Mouse (Mus musculus) forebrain, embryonic 16.5 days (tissue): ENCODE measurements around the gene Prkar2b. TPM values are rescaled to one million over a fixed set of nuclear protein-coding genes. Genes with fewer than 3 reads are reported as not detected.

Source experiments
- ATAC-seq: fragments of 200-750 bp; cut with Nextera tagmentation; 2 replicates; pipeline ENCODE4 v1.8.0; 2017; ENCODE audit warnings: mild to moderate bottlenecking, moderate library complexity
- H3K27ac ChIP-seq: fragments of 300-500 bp; sonication (generic); 2 replicates; pipeline ENCODE4 v1.5.1; 2014; ENCODE audit warnings: low read length, control low read depth
- H3K27me3 ChIP-seq: fragments of 300-500 bp; sonication (generic); replicated peaks from 2 replicates; pipeline ENCODE4 v1.6.1; 2014; ENCODE audit warnings: low read length; ENCODE audit not compliant: control insufficient read depth, insufficient read depth
- H3K36me3 ChIP-seq: fragments of 300-500 bp; sonication (generic); 2 replicates; pipeline ENCODE4 v1.6.1; 2014; ENCODE audit not compliant: control insufficient read depth, insufficient read depth
- H3K4me1 ChIP-seq: fragments of 300-500 bp; sonication (generic); replicated peaks from 2 replicates; pipeline ENCODE4 v1.6.1; 2014; ENCODE audit warnings: low read length; ENCODE audit not compliant: control insufficient read depth, insufficient read depth
- H3K4me2 ChIP-seq: fragments of 300-500 bp; sonication (generic); 2 replicates; pipeline ENCODE4 v1.6.1; 2014; ENCODE audit warnings: mild to moderate bottlenecking, low read length, control low read depth
- H3K4me3 ChIP-seq: fragments of 300-500 bp; sonication (generic); replicated peaks from 2 replicates; pipeline ENCODE4 v1.5.1; 2014; ENCODE audit warnings: mild to moderate bottlenecking, low read length, control low read depth
- H3K9ac ChIP-seq: fragments of 300-500 bp; sonication (generic); replicated peaks from 2 replicates; pipeline ENCODE4 v1.6.1; 2014; ENCODE audit warnings: low read depth, low read length, control low read depth
- H3K9me3 ChIP-seq: fragments of 300-500 bp; sonication (generic); 2 replicates; pipeline ENCODE4 v1.6.1; 2016; ENCODE audit warnings: low read length; ENCODE audit not compliant: control insufficient read depth
- WGBS: fragments of 180-500 bp; shearing (Covaris S2); extraction: QIAGEN DNeasy Blood & Tissue Kit; methylation state at CpG from one replicate; pipeline ENCODE4 v1.1.7; 2014; 5-methylcytosine and 5-hydroxymethylcytosine counted together
- polyA plus RNA-seq: library from polyadenylated mRNA; unstranded; fragments of >200 nt; fragmentation: Nextera tagmentation; extraction: Ambion mirVana; gene quantifications from 2 replicates; pipeline ENCODE4 v1.2.1, GENCODE M21; 2015

Gene Prkar2b
- polyA plus RNA-seq, 1 experiment from 2014 or later, result 140 TPM

GRCm38 (mm10) chr12:32007646-32008045, 53.5 kb downstream of the Prkar2b start:
- no peaks in the 10 kb centered on the region for H3K4me1 ChIP-seq
- no peak overlapping the region for H3K27ac ChIP-seq
- WGBS, result 82% methylated on average over 4 of the region's 4 CpGs
- no peak overlapping the region for H3K9ac ChIP-seq
- no peaks in the 10 kb centered on the region for H3K9me3 ChIP-seq
- no peak overlapping the region for H3K4me2 ChIP-seq
- no peak overlapping the region for H3K4me3 ChIP-seq
- no peaks in the 10 kb centered on the region for H3K36me3 ChIP-seq
- ATAC-seq, result no peak
- no peaks in the 10 kb centered on the region for H3K27me3 ChIP-seq

GRCm38 (mm10) chr12:32007040-32007439, 54.1 kb downstream of the Prkar2b start:
- no peak overlapping the region for H3K27ac ChIP-seq
- H3K27me3 ChIP-seq, result no peaks in the 10 kb centered on the region
- H3K4me2 ChIP-seq, result no peak overlapping the region
- H3K9me3 ChIP-seq, result no peaks in the 10 kb centered on the region
- H3K36me3 ChIP-seq, result no peaks in the 10 kb centered on the region
- no peak overlapping the region for H3K9ac ChIP-seq
- 95% methylated on average over 8 of the region's 8 CpGs for WGBS
- no peak overlapping the region for H3K4me3 ChIP-seq
- no peak for ATAC-seq
- no peaks in the 10 kb centered on the region for H3K4me1 ChIP-seq

GRCm38 (mm10) chr12:32006391-32006929, 54.6 kb downstream of the Prkar2b start:
- H3K27ac ChIP-seq, result no peak overlapping the region
- no peaks in the 10 kb centered on the region for H3K9me3 ChIP-seq
- 91% methylated on average over 10 of the region's 10 CpGs for WGBS
- ATAC-seq, result no peak
- no peak overlapping the region for H3K4me2 ChIP-seq
- H3K27me3 ChIP-seq, result no peaks in the 10 kb centered on the region
- no peaks in the 10 kb centered on the region for H3K36me3 ChIP-seq
- H3K4me3 ChIP-seq, result no peak overlapping the region
- no peaks in the 10 kb centered on the region for H3K4me1 ChIP-seq
- no peak overlapping the region for H3K9ac ChIP-seq

- no peak for ATAC-seq
- Histone ChIP-seq H3K4me3 (no peak overlapping the region), H3K27me3 (no peaks in the 10 kb centered on the region), H3K27ac (no peak overlapping the region), H3K4me1 (peaks cover 18% of the 10 kb centered on the region), H3K36me3 (no peaks in the 10 kb centered on the region), H3K9ac (no peak overlapping the region), H3K4me2 (no peak overlapping the region), H3K9me3 (no peaks in the 10 kb centered on the region)
- WGBS, result 90% methylated on average over 7 of the region's 7 CpGs
These were observed 60.6 kb downstream of the Prkar2b start for GRCm38 (mm10) chr12:32000464-32000863.

- peak; percentile 84 for ATAC-seq
- no peak overlapping the region for H3K9ac ChIP-seq
- no peaks in the 10 kb centered on the region for H3K9me3 ChIP-seq
- no peaks in the 10 kb centered on the region for H3K36me3 ChIP-seq
- 61% methylated on average over 5 of the region's 5 CpGs for WGBS
- no peak overlapping the region for H3K4me2 ChIP-seq
- H3K27ac ChIP-seq, result peak overlapping the region; percentile 75
- no peak overlapping the region for H3K4me3 ChIP-seq
- no peaks in the 10 kb centered on the region for H3K27me3 ChIP-seq
- H3K4me1 ChIP-seq, result peaks cover 18% of the 10 kb centered on the region
These were observed 62.4 kb downstream of the Prkar2b start for GRCm38 (mm10) chr12:31998706-31999105.

- Histone ChIP-seq H3K27me3 (no peaks in the 10 kb centered on the region), H3K4me2 (no peak overlapping the region), H3K9ac (no peak overlapping the region), H3K4me3 (no peak overlapping the region), H3K9me3 (no peaks in the 10 kb centered on the region), H3K4me1 (peaks cover 18% of the 10 kb centered on the region), H3K27ac (no peak overlapping the region), H3K36me3 (no peaks in the 10 kb centered on the region)
- ATAC-seq, result no peak
- 58% methylated on average over 3 of the region's 3 CpGs for WGBS
These were observed 63.7 kb downstream of the Prkar2b start for GRCm38 (mm10) chr12:31997328-31997878.

- ATAC-seq, result no peak
- no peaks in the 10 kb centered on the region for H3K36me3 ChIP-seq
These were observed 64.2 kb downstream of the Prkar2b start for GRCm38 (mm10) chr12:31996877-31997276.

GRCm38 (mm10) chr12:31990575-31990974, 70.5 kb downstream of the Prkar2b start:
- Histone ChIP-seq H3K9me3 (no peaks in the 10 kb centered on the region), H3K4me2 (no peak overlapping the region), H3K4me1 (peaks cover 4% of the 10 kb centered on the region; the same call in 1 of the 2 replicates), H3K4me3 (no peak overlapping the region), H3K9ac (no peak overlapping the region), H3K36me3 (no peaks in the 10 kb centered on the region), H3K27ac (peak overlapping the region; percentile 21; the same call in 1 of the 2 replicates), H3K27me3 (no peaks in the 10 kb centered on the region)
- no peak for ATAC-seq
- WGBS, result 89% methylated on average over 4 of the region's 4 CpGs

More at GRCm38 (mm10) chr12:31996877-31997276, 64.2 kb downstream of the Prkar2b start:
- Histone ChIP-seq H3K27ac (no peak overlapping the region), H3K27me3 (no peaks in the 10 kb centered on the region), H3K4me1 (peaks cover 18% of the 10 kb centered on the region), H3K9ac (no peak overlapping the region), H3K4me3 (no peak overlapping the region), H3K4me2 (no peak overlapping the region), H3K9me3 (no peaks in the 10 kb centered on the region)
- WGBS, result 82% methylated on average over 5 of the region's 5 CpGs

- Histone ChIP-seq H3K27me3 (no peaks in the 10 kb centered on the region), H3K27ac (no peak overlapping the region), H3K36me3 (no peaks in the 10 kb centered on the region), H3K4me1 (peaks cover 10% of the 10 kb centered on the region), H3K9me3 (no peaks in the 10 kb centered on the region), H3K4me2 (no peak overlapping the region), H3K9ac (no peak overlapping the region), H3K4me3 (no peak overlapping the region)
- no peak for ATAC-seq
These were observed 71.4 kb downstream of the Prkar2b start for GRCm38 (mm10) chr12:31989726-31990125.

- no peak overlapping the region for H3K4me3 ChIP-seq
- H3K27me3 ChIP-seq, result no peaks in the 10 kb centered on the region
- no peak overlapping the region for H3K27ac ChIP-seq
- no peak for ATAC-seq
- WGBS, result 91% methylated on average over 2 of the region's 2 CpGs
- H3K4me1 ChIP-seq, result peaks cover 26% of the 10 kb centered on the region
- no peaks in the 10 kb centered on the region for H3K9me3 ChIP-seq
- H3K9ac ChIP-seq, result no peak overlapping the region
- H3K4me2 ChIP-seq, result no peak overlapping the region
- no peaks in the 10 kb centered on the region for H3K36me3 ChIP-seq
These were observed 74.6 kb downstream of the Prkar2b start for GRCm38 (mm10) chr12:31986463-31986862.
